Mouse (Mus musculus): Measurements from ENCODE around the gene Bco2.
A peak's percentile ranks its signal among the peaks of the same experiment; 100 is the strongest.

Bco2 gene

DNA sequence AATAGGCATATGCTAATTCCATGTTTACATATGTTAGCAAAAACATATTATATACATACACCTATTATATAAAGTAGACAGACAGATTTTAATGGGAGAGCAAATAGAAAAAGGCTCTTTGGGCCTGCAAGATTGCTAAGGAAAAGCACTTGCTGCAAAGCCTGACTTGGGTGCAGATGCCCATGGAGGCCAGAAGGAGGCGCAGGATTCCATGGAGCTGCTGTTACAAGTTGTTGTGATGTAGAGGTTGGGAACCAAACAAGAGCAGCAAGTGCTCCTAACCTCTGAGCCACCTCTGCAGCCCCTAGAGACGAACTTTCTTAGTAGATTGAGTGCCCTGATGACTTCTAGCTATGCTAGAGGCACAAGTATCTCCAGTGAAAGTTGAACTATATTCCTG lies 36.2 kb downstream of the Bco2 start:
- DNase-seq (ENCODE audit: extremely low spot score, low spot score): no peak

DNA sequence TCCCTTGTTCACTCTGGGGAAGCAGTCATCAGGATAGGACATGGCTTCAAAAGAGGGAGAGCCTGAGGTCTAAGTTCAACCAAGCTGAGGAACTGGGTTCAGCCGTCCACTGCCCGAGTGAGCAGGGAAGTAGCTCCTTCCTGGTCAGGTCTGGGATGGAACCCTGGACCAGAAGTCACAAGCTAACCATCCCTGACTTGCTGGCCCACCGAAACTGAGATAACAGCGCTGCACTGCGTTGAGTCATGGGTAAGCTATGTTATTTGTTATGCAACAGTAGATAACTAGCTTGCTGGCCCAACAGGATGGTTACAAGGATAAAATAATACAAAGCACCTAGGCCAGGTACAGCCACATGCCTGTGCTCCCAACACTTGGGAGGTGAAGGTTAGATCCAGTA lies 39.5 kb downstream of the Bco2 start:
- no peak for DNase-seq (ENCODE audit: extremely low spot score, low spot score)

DNA sequence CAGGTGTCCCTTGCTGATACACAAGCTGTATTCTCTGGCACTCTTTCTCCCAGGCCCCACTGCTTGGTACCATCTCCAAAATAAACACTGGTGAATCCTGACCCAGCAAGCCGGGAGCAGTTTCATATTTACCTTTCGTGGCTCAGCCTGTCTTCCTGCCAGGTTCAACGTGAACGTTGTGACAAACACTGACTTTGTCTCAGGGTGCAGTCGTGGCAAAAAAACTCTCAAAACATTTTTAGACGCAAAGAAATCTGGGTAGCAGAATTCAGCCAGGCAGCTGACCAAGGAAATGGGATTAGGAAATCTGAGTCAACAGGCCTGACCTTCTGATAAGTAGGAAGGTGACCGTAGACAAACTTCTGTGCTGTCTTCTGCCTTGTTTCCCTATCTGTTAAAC lies 47.4 kb downstream of the Bco2 start:
- DNase-seq (ENCODE audit: extremely low spot score, low spot score): no peak

- DNase-seq (ENCODE audit: extremely low spot score, low spot score): no peak
Measured at GRCm38 (mm10) chr9:50505405-50505804, 49.6 kb downstream of the Bco2 start.

DNA sequence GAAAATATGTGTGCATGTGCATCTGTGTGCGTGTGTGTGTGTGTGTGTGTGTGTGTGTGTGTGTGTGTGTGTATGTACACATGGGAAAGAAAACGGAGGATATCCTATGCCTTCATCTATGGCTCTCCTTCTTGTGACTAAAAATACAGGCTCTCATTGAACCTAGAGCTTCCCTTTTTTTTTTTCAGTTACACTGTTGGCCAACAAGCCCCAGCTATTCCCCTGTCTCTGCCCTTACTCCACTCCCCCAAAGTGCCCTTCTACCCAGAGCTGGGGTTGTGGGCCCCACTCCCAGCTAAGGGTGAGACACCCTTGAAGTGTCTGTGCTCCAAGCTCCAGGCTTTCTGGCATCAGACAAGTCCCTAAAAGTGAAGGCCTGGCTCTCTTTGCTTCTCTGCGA lies 52.0 kb downstream of the Bco2 start:
- no peak for DNase-seq (ENCODE audit: extremely low spot score, low spot score)

- DNase-seq (ENCODE audit: extremely low spot score, low spot score): peak; percentile 42
Measured at GRCm38 (mm10) chr9:50500974-50501501, 53.9 kb downstream of the Bco2 start.

DNA sequence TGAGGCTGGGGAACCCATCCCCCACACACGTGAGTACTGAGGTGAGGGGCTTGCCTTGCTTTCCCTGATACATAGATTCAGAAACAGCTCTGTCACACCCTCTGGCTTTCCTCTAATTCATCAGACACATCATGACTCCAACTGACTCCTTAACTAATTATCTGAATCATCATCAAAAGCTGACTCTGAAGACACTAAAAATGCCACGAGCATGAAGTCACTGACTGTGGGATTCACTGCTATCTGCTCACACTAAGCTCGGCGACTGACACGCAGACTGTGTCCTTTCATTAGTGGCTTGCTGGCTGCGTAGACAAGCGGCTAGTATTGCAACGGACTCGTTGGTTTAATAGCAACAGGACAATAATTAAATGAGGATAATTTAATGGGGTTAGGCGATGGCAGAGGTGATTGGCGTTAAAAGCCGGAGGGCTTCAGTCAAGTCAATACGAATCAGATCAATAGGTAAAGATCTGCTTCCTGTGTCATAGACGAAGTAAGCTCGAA lies 54.5 kb downstream of the Bco2 start:
- DNase-seq (ENCODE audit: extremely low spot score, low spot score): no peak

DNA sequence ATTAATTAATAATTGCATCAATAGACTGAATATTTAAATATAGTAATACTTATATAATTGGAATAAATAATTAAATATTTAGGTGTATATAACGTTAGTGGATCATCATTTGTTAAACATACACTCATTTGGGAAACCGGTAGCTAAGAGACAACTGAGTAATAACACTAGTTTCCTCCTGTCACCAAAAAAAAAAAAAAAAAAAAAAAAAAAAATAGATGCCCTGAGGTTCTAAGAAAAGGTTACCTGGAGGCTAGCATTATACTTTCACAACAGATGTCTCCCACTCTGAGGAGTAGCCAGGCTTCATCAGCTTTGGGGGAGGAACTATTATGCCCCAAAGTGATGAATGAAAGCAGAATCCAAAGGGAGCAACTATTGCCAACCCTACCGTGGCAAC lies 55.2 kb downstream of the Bco2 start:
- no peak for DNase-seq (ENCODE audit: extremely low spot score, low spot score)

GRCm38 (mm10) chr9:50498815-50499214 lies 56.2 kb downstream of the Bco2 start:
- no peak for DNase-seq (ENCODE audit: extremely low spot score, low spot score)

GRCm38 (mm10) chr9:50497536-50497935 lies 57.4 kb downstream of the Bco2 start:
- no peak for DNase-seq (ENCODE audit: extremely low spot score, low spot score)

- DNase-seq (ENCODE audit: extremely low spot score, low spot score): no peak
Measured at GRCm38 (mm10) chr9:50497076-50497475, 57.9 kb downstream of the Bco2 start.

DNA sequence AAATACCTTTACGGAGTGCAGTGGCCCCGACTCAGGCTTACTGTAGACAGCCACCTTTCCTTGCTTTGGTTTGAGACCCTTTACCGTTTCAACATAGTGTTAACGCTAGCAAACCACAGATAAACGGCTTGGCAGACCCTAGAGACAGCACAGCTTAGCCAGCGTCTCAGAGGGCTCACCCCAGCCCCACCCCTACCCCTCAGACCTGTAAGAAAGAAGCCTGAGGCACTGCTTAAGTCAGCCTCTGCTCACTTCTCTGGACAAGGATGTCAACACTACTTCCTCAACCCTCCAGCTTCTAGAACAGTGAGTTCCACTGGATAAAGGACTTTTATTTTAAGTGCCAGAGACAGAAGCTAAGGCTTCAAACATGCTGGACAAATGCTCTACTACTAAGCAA lies 58.4 kb downstream of the Bco2 start:
- no peak for DNase-seq (ENCODE audit: extremely low spot score, low spot score)

GRCm38 (mm10) chr9:50496151-50496505 lies 58.9 kb downstream of the Bco2 start:
- no peak for DNase-seq (ENCODE audit: extremely low spot score, low spot score)

DNA sequence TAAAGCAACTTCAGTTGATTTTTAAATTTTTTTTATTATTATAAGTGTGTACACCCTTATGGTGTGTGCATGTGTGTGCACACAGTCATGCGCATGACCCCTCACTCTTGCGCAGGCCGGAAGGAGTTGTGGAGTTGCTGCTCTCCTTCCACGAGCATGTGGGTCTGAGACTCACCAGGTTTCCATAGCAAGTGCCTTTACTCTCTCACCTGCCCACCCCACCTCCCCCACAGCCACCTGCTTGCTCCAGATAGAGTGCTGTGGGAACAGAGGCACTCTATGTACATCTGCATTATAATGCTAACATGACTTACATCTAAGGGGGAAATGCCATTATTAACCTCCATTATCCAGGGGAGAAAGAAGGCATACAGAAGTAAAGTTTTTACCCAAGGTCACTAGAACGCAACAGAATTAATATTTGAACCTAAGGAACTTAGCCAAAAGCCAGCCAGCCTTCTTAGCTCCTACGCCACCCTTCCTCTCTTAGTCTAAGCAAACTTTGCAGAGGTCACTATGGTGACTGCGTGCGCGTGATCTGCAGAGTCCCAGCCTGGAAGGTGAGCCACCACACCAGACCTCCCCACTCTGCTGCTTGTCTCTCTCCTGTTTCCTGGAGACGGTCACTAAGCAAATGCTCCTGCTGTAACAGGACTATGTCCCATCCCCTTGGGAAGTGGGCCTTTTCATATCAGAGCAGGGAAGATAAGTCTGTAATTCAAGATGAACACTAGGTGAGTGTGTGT lies 59.4 kb downstream of the Bco2 start:
- no peak for DNase-seq (ENCODE audit: extremely low spot score, low spot score)

DNA sequence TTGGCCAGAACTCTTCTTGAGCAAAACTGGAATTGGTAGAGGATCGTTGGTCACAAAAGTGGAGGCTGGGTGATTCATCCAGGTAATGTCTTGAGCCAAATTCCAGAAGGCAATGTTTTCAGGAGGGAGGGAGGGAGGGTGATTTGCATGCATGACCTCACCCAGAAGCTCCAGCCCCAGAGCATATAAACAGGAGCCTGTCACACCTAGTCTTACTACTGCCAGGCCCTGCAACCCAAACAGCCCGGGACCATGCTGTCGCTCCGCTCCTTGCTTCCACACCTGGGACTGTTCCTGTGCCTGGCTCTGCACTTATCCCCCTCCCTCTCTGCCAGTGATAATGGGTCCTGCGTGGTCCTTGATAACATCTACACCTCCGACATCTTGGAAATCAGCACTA lies 60.7 kb downstream of the Bco2 start, which contains the start of gene Plet1:
Plet1 (plus strand) TSS at position 215 of the 400 bp plus-strand sequence.
- DNase-seq (ENCODE audit: extremely low spot score, low spot score): no peak

- no peak for DNase-seq (ENCODE audit: extremely low spot score, low spot score)
Measured at GRCm38 (mm10) chr9:50493777-50494176, 61.2 kb downstream of the Bco2 start.

DNA sequence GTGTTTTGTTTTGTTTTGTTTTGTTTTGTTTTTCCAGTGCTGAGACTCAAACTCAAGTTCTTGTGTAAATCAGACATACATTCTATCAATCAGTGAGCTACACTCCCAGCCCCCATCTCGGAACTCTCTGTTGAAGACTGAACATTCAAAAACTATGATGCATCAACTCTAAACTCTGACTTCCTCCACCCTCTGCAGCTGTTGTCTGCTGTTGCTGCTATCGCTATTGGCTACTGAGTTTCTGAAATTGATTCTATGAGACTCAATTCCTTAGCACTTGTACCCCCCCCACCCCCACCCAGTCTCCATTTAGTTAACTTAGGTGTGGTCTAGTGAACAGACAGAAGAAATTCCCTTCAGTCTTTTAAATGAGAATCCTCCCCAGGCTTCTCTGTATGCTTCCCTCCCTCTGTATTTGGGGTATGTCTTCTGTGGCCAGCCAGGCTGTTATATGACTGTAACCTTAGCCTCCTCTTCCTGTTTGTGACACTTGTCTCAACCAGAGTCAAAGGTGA lies 63.4 kb downstream of the Bco2 start:
- DNase-seq (ENCODE audit: extremely low spot score, low spot score): no peak

GRCm38 (mm10) chr9:50490836-50491235 lies 64.1 kb downstream of the Bco2 start:
- no peak for DNase-seq (ENCODE audit: extremely low spot score, low spot score)

DNA sequence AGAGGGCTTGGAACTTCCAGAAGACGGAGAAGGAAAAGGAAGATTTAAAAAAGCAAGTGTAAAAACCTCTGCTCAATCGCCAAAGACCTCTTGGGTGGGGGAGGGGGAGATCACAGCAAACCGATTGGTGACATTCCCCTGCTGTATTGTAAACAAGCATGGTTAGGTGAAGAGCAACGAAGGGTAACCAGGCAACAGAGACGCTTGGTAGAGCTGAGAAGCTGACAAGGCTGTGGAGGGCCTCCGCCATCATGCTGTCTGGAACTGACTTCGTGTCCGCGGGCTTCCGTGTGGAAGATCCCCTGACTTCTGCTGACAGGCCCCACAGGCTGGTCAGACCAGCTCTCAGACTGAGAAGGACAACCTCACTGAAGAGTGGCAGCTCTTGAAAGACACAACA lies 69.5 kb downstream of the Bco2 start:
- DNase-seq (ENCODE audit: extremely low spot score, low spot score): no peak

Data from neural tube, embryonic 10.5 days (tissue).